Mouse (Mus musculus): ENCODE data around the gene Babam2. TPM values are rescaled to one million over a fixed set of nuclear protein-coding genes. Genes with fewer than 3 reads are reported as not detected.

The Babam2 gene
- 69.4 and 77.3 TPM in 2 replicates for polyA plus RNA-seq (2015; fragmentation: Nextera tagmentation; extraction: Ambion mirVana)

DNA sequence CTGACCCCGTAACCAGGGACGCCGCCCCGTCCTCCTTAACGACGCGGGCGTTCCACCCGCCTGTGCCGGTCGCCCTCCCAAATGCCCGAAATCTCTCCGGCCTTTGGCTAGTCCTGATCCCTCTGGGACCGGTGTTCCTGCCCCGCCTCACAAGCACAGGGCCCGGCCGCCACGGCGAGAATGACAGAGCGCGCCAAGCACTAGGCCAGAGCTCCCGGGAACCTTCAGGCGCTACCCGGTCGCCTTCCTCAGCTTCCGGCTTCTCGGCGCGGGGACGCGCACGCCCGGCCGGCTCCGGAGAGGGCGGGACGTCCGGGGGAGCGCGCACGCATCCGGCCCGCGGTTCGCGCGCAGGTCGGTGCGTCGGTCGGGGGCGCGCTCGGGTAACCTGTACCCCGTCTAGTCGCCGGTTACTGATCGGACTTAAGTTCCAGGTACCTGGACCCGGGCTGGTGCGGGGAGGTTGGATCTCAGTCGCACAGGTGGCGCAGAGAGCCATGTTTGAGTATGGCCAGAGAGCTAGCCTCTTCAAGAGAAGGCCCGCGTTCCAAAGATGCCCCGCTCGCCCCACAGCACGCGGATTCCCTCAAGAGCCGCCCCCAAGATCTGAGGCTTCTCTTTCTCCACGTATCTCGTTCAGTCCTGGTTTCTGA is at the start of gene Babam2:
Gene Babam2 (plus strand): TSS at position 41 of the 653 bp plus-strand sequence.
- peak within 1 kb of the TSS; percentile 67 for H3K4me2 ChIP-seq (replicated peaks; ENCODE audit: low read depth, low read length)

DNA sequence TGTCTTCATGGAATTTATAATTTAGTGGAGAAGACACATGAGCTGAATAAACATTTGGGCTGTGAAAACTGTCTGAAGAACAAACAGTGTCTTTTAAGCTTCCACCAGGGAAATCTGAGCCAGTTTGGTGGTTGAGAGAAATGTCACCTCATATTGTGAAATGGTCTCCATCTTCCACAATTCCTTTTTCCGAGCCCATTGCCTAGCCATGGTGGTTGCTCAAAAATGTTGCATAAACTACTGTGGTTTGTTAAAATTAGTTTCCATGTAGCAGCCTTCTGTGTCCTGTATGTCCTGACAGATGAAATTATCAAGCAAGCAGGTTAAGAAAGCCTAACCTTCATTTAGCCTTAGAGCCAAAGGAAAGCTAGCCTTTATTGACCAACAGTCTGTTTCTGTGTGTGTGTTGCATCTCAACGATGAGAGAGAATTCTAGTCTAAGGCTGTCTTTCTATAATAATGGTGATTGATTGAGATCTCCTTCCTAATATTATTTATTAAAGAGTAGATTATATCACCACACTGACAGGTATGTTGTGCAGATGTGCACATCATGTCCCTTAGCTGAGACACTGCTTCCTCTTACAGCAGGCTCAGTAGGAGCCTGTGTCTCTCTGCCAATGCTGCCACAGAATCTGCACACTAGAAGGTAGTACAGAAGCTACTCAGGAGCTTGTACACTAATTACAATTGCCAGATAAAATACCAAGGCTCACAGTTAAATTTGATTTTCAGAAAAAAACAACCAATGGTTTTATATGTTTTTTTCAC is 46.8 kb upstream of the Babam2 start:
- H3K27me3 ChIP-seq (ENCODE audit: insufficient read depth, low read length): no peaks in the 10 kb centered on the region
- H3K9me3 ChIP-seq (ENCODE audit: low read length): 0 out of 2 replicates have a peak, but pooled peaks cover 4% of the 10 kb centered on the region
- no peak overlapping the region for H3K4me3 ChIP-seq (ENCODE audit: low read length)
- no peak for ATAC-seq (ENCODE audit: low FRiP score, low TSS enrichment)
- no peak overlapping the region for H3K9ac ChIP-seq (replicated peaks; ENCODE audit: low read length)
- H3K36me3 ChIP-seq (ENCODE audit: insufficient read depth, low read length): no peaks in the 10 kb centered on the region
- WGBS: 88% methylated on average over 2 of the region's 2 CpGs
- H3K4me2 ChIP-seq (replicated peaks; ENCODE audit: low read depth, low read length): no peak overlapping the region
- no peaks in the 10 kb centered on the region for H3K4me1 ChIP-seq (ENCODE audit: insufficient read depth, low read length)
- no peak overlapping the region for H3K27ac ChIP-seq (ENCODE audit: low read length)

More for the DNA sequence above, at the start of gene Babam2:
- H3K27me3 ChIP-seq (ENCODE audit: insufficient read depth, low read length): no peaks in the 10 kb centered on the region
- H3K9me3 ChIP-seq (ENCODE audit: low read length): no peaks in the 10 kb centered on the region
- peaks cover 18% of the 10 kb centered on the region for H3K4me1 ChIP-seq (ENCODE audit: insufficient read depth, low read length)
- peak; percentile 96 for ATAC-seq (ENCODE audit: low FRiP score, low TSS enrichment)
- peak within 1 kb of the TSS; percentile 68 for H3K9ac ChIP-seq (replicated peaks; ENCODE audit: low read length)
- H3K4me3 ChIP-seq (ENCODE audit: low read length): peak within 1 kb of the TSS; percentile 55
- no peaks in the 10 kb centered on the region; the same call in 1 of the 2 replicates for H3K36me3 ChIP-seq (ENCODE audit: insufficient read depth, low read length)
- WGBS: under 1% methylated on average over 71 of the region's 71 CpGs
- H3K27ac ChIP-seq (ENCODE audit: low read length): peak within 1 kb of the TSS; percentile 95

DNA sequence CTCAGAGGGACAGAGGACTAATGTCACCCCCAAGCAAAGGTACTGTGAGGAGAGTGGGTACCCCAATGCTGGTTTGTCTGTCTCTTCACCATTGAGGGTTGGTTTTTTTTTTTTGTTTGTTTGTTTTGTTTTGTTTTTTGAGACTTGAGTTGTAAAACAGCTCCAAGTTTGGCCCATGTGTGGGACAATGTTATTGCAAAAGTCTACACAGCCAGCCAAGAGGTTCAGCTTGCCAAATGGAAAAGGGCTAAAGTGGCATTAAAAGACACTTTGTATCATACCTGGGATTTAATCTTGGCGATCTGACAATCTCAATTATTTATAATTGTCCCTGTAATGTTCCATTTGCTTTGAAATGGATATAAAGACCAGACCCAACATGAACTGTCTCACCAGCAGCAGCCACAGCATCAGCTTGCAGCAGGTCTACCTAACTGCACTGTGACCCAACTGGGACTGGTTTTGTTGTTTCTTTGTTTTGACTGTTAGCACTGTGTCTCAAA is 41.7 kb upstream of the Babam2 start:
- Histone ChIP-seq H3K9me3 (ENCODE audit: low read length) (0 out of 2 replicates have a peak, but pooled peaks cover 4% of the 10 kb centered on the region), H3K27me3 (ENCODE audit: insufficient read depth, low read length) (no peaks in the 10 kb centered on the region), H3K4me1 (ENCODE audit: insufficient read depth, low read length) (no peaks in the 10 kb centered on the region), H3K4me2 (replicated peaks; ENCODE audit: low read depth, low read length) (no peak overlapping the region), H3K36me3 (ENCODE audit: insufficient read depth, low read length) (no peaks in the 10 kb centered on the region), H3K9ac (replicated peaks; ENCODE audit: low read length) (no peak overlapping the region), H3K27ac (ENCODE audit: low read length) (no peak overlapping the region), H3K4me3 (ENCODE audit: low read length) (no peak overlapping the region)
- WGBS: 88% methylated on average over 1 of the region's 1 CpGs
- no peak for ATAC-seq (ENCODE audit: low FRiP score, low TSS enrichment)

DNA sequence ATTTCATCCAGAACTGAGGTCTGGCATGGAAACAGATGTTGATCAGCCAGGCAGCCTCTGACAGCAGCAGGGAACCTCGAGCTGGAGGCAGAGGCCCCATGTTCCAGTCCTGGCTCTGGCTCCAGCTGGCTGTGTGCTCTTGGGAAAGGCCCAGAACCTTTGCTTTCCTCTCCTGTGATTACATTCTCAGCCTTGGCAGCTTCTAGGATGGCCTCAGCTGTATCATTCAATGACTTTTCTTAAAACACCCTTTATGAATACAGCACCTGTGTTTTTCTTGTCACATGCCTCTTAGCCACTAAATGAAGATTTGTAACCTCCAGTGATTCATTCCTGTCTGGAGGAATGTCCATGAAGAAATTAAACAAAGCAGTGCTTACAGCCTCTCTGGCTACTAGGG is 31.3 kb upstream of the Babam2 start:
- Histone ChIP-seq H3K4me3 (ENCODE audit: low read length) (no peak overlapping the region), H3K9me3 (ENCODE audit: low read length) (no peaks in the 10 kb centered on the region), H3K36me3 (ENCODE audit: insufficient read depth, low read length) (no peaks in the 10 kb centered on the region), H3K4me2 (replicated peaks; ENCODE audit: low read depth, low read length) (no peak overlapping the region), H3K27ac (ENCODE audit: low read length) (no peak overlapping the region), H3K4me1 (ENCODE audit: insufficient read depth, low read length) (peaks cover 5% of the 10 kb centered on the region), H3K9ac (replicated peaks; ENCODE audit: low read length) (no peak overlapping the region), H3K27me3 (ENCODE audit: insufficient read depth, low read length) (no peaks in the 10 kb centered on the region)
- WGBS: 18% methylated on average over 1 of the region's 1 CpGs
- no peak for ATAC-seq (ENCODE audit: low FRiP score, low TSS enrichment)

DNA sequence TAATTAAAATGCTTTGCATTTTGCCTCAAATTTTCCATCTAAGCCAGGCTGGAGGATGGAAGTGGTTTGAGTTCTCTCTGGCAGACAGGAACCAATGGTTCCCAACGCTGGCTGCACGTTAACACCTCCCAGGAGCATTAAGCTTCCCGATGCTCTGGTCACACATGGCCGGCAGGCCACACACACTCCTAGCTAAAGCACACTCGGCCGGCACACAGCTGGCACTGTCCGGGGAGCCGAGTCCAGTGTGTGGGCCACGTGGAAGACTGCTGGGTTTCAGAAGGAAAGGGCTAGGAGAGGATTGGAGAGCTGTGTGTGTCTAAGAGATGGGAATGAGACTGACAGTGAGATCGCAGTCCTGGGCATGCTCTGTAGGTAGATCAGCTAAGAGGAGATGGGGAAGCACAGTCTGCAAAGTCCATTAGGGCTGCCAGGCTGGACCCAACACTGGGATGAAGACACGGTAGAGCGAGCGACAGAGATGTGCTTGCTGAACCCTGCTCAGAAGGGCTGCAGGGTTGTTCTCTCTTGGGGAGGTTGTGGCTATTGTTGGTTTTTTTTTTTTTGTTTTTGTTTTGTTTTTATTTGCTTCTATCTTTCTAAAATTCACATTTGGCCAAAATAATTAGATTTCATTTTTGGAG is 29.0 kb upstream of the Babam2 start:
- ATAC-seq (ENCODE audit: low FRiP score, low TSS enrichment): peak; percentile 70
- H3K9me3 ChIP-seq (ENCODE audit: low read length): no peaks in the 10 kb centered on the region
- no peak overlapping the region for H3K4me3 ChIP-seq (ENCODE audit: low read length)
- 53% methylated on average over 13 of the region's 13 CpGs for WGBS
- H3K27ac ChIP-seq (ENCODE audit: low read length): no peak overlapping the region
- peaks cover 5% of the 10 kb centered on the region for H3K4me1 ChIP-seq (ENCODE audit: insufficient read depth, low read length)
- no peak overlapping the region for H3K9ac ChIP-seq (replicated peaks; ENCODE audit: low read length)
- no peaks in the 10 kb centered on the region for H3K27me3 ChIP-seq (ENCODE audit: insufficient read depth, low read length)
- no peak overlapping the region for H3K4me2 ChIP-seq (replicated peaks; ENCODE audit: low read depth, low read length)
- H3K36me3 ChIP-seq (ENCODE audit: insufficient read depth, low read length): no peaks in the 10 kb centered on the region

DNA sequence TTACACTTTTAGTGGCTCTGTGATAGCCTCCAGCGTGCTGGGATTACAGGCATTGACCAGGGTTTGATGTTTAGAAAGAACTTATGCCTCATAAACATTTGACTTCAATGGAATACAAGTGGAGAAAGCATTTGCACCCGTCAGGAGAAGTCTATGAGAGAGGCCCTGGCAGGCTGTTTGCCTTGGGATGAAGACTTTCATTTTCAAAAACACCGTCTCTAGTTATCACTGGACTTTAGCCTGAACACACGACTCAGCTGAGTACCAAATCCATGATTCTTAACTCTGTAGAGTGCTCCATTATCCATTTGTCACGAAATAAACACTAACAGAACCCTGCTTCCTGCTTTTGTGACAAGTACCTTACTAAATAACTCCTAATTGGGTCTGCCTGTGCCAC is 27.5 kb upstream of the Babam2 start:
- Histone ChIP-seq H3K9me3 (ENCODE audit: low read length) (no peaks in the 10 kb centered on the region), H3K9ac (replicated peaks; ENCODE audit: low read length) (no peak overlapping the region), H3K27me3 (ENCODE audit: insufficient read depth, low read length) (no peaks in the 10 kb centered on the region), H3K4me2 (replicated peaks; ENCODE audit: low read depth, low read length) (no peak overlapping the region), H3K27ac (ENCODE audit: low read length) (no peak overlapping the region), H3K4me1 (ENCODE audit: insufficient read depth, low read length) (peaks cover 5% of the 10 kb centered on the region), H3K36me3 (ENCODE audit: insufficient read depth, low read length) (no peaks in the 10 kb centered on the region), H3K4me3 (ENCODE audit: low read length) (no peak overlapping the region)
- no peak for ATAC-seq (ENCODE audit: low FRiP score, low TSS enrichment)
- WGBS: 64% methylated on average over 5 of the region's 5 CpGs

DNA sequence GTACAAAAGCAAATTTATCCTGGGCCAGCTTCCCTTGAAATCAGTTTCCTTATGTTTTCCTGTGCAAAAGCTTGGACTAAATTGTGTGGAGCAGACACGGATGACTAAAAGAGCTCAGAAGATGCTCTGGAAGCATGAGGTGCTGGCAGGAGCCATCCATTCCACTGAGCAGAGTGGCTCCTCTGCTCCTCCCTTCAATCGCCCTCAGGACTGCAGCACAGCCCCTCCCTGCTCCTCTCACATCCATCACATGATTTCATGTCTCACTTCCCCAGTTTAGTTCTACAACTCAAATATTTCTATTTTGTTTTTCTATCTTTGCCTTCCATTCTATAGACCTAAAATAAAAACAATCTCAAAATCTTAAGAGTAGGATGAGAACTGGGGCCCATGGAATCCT is 26.3 kb upstream of the Babam2 start:
- no peak overlapping the region for H3K27ac ChIP-seq (ENCODE audit: low read length)
- WGBS: 60% methylated on average over 2 of the region's 2 CpGs
- no peak for ATAC-seq (ENCODE audit: low FRiP score, low TSS enrichment)
- no peak overlapping the region for H3K4me2 ChIP-seq (replicated peaks; ENCODE audit: low read depth, low read length)
- H3K4me3 ChIP-seq (ENCODE audit: low read length): no peak overlapping the region
- H3K9me3 ChIP-seq (ENCODE audit: low read length): no peaks in the 10 kb centered on the region
- H3K27me3 ChIP-seq (ENCODE audit: insufficient read depth, low read length): no peaks in the 10 kb centered on the region
- no peaks in the 10 kb centered on the region for H3K36me3 ChIP-seq (ENCODE audit: insufficient read depth, low read length)
- peaks cover 5% of the 10 kb centered on the region for H3K4me1 ChIP-seq (ENCODE audit: insufficient read depth, low read length)
- no peak overlapping the region for H3K9ac ChIP-seq (replicated peaks; ENCODE audit: low read length)

DNA sequence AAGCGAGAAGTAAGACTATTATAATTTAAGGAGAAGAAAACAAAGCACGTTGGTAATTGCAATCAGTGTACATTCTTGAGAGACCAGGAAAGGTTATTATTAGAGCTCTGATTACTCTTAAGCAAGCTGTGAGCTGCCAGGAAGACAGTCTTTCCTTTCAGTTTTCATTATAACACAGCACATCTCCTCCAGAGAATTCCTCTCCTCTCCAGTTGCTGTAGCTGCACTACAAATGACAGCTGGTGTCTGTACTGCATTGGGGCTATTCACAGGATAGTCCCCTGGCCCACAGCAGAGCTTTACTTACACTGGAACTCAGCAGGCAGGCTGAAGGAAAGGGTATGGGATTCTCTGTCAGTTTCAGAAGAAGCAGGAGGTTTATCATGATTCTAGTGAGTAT is 24.1 kb upstream of the Babam2 start:
- no peak overlapping the region for H3K4me3 ChIP-seq (ENCODE audit: low read length)
- 63% methylated on average over 2 of the region's 2 CpGs for WGBS
- no peak for ATAC-seq (ENCODE audit: low FRiP score, low TSS enrichment)
- no peak overlapping the region for H3K4me2 ChIP-seq (replicated peaks; ENCODE audit: low read depth, low read length)
- H3K9ac ChIP-seq (replicated peaks; ENCODE audit: low read length): no peak overlapping the region
- H3K27ac ChIP-seq (ENCODE audit: low read length): no peak overlapping the region
- peaks cover 2% of the 10 kb centered on the region for H3K4me1 ChIP-seq (ENCODE audit: insufficient read depth, low read length)
- no peaks in the 10 kb centered on the region for H3K9me3 ChIP-seq (ENCODE audit: low read length)
- H3K27me3 ChIP-seq (ENCODE audit: insufficient read depth, low read length): no peaks in the 10 kb centered on the region
- H3K36me3 ChIP-seq (ENCODE audit: insufficient read depth, low read length): no peaks in the 10 kb centered on the region

DNA sequence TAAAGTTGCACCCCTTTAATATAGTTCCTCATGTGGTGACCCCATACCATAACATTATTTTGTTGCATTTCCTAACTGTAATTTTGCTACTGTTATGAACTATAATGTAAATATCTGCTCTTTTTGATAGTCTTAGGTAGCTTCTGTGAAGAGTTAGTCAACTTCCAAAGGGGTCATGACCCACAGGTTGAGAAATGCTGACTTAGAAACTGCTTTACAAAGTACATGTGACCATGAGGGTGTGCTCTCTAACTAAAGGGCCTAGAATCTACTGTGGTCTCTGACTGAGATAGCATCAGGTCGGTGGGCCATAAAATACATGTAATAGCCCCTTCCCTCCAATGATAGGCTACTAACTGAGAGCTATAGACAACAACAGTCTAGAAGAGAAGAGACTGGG is 19.5 kb upstream of the Babam2 start:
- no peaks in the 10 kb centered on the region for H3K36me3 ChIP-seq (ENCODE audit: insufficient read depth, low read length)
- WGBS: 35% methylated on average over 1 of the region's 1 CpGs
- no peak overlapping the region for H3K27ac ChIP-seq (ENCODE audit: low read length)
- no peak overlapping the region for H3K4me2 ChIP-seq (replicated peaks; ENCODE audit: low read depth, low read length)
- H3K27me3 ChIP-seq (ENCODE audit: insufficient read depth, low read length): no peaks in the 10 kb centered on the region
- no peaks in the 10 kb centered on the region for H3K9me3 ChIP-seq (ENCODE audit: low read length)
- no peaks in the 10 kb centered on the region for H3K4me1 ChIP-seq (ENCODE audit: insufficient read depth, low read length)
- no peak overlapping the region for H3K9ac ChIP-seq (replicated peaks; ENCODE audit: low read length)
- no peak overlapping the region for H3K4me3 ChIP-seq (ENCODE audit: low read length)
- no peak for ATAC-seq (ENCODE audit: low FRiP score, low TSS enrichment)
